Mouse (Mus musculus) small intestine, adult 2 months (tissue): Measurements from ENCODE around the gene Rgs9bp.

Source experiments
- CTCF ChIP-seq: fragments of 200-500 bp; IDR thresholded peaks from 2 replicates; pipeline ENCODE4 v1.5.1; 2012; ENCODE audit warnings: low read depth, mild to moderate bottlenecking, control low read depth, inconsistent platforms, low read length, moderate library complexity, mixed read lengths; ENCODE audit not compliant: insufficient replicate concordance, insufficient read length; ENCODE audit errors: extremely low read depth
- POLR2A ChIP-seq: fragments of 200-500 bp; IDR thresholded peaks from 2 replicates; pipeline ENCODE4 v1.6.1; 2012; ENCODE audit warnings: low read depth, mild to moderate bottlenecking, control low read depth, inconsistent platforms, low read length, moderate library complexity

GRCm38 (mm10) chr7:35559838-35560237 is 25.5 kb downstream of the Rgs9bp start:
- no peak for TF ChIP-seq POLR2A
- no peak for TF ChIP-seq CTCF
